ENCODE assay signal across 9 mouse cellular contexts in the genomic region with DNA sequence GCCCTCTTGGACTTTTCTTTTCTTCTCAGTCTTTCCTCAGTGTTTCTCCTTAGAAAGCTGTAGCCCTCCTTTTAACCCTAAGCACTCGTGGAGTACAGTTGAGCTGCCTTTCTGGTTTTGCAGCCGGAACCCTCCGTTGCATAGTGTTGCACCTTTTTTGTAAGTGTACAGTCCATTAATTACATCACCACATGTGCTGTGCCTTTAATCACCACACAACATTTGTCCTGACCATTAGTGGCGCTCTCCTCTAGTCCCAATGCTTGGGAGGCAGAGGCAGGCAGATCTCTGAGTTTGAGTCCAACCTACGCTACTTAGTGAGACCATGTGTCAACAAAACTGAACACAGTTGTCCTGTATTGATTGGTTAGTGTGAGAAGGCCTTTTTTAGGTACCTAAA. TPM values are rescaled to one million over a fixed set of nuclear protein-coding genes. Genes with fewer than 3 reads are reported as not detected.
DNase-seq lines count a peak whose midpoint lies in the region; ATAC-seq lines count a peak whose summit lies in the region.
"Had no signal": no experiment of that assay in that cellular context is flagged by ENCODE, and none has a peak within 500 bp of the region (broad histone marks: within the 10 kb centered on the region; RNA-seq: fewer than 3 reads in every experiment).

No protein-coding gene starts in this region.

- peak overlapping the region; percentile 98 for H3K9ac ChIP-seq in kidney, embryonic 14.5 days (ENCODE audit: low read depth, low read length)
- peak overlapping the region; percentile 94 for H3K9ac ChIP-seq in hindbrain, embryonic 14.5 days
- H3K9ac ChIP-seq in midbrain, embryonic 15.5 days, result peak overlapping the region; percentile 100

- H3K4me3 ChIP-seq in kidney, embryonic 14.5 days (ENCODE audit: low read length), result peak overlapping the region; percentile 98
- peak overlapping the region; percentile 79 for H3K4me3 ChIP-seq in brown adipose tissue, adult 24 weeks (ENCODE audit: insufficient read depth, low read depth, low read length)
- H3K4me3 ChIP-seq in hindbrain, embryonic 14.5 days (replicated peaks; ENCODE audit: low read length), result peak overlapping the region; percentile 86
- H3K4me3 ChIP-seq in midbrain, embryonic 15.5 days, result peak overlapping the region; percentile 98

- no peak for ATAC-seq in kidney, embryonic 14.5 days (ENCODE audit: low FRiP score, low TSS enrichment)
- ATAC-seq in hindbrain, embryonic 14.5 days (ENCODE audit: low FRiP score), result no peak
- ATAC-seq in midbrain, embryonic 15.5 days (replicated peaks), result no peak

- no peaks in the 10 kb centered on the region for H3K27me3 ChIP-seq in kidney, embryonic 14.5 days (ENCODE audit: control insufficient read depth, insufficient read depth, low read length)
- H3K27me3 ChIP-seq in hindbrain, embryonic 14.5 days (ENCODE audit: control insufficient read depth, insufficient read depth, low read length), result no peaks in the 10 kb centered on the region
- H3K27me3 ChIP-seq in midbrain, embryonic 15.5 days (replicated peaks), result no peaks in the 10 kb centered on the region

- no peak overlapping the region for H3K27ac ChIP-seq in kidney, embryonic 14.5 days (ENCODE audit: low read depth, low read length)
- no peak overlapping the region for H3K27ac ChIP-seq in brown adipose tissue, adult 24 weeks (replicated peaks; ENCODE audit: low read depth, low read length)
- H3K27ac ChIP-seq in hindbrain, embryonic 14.5 days, result no peak overlapping the region
- H3K27ac ChIP-seq in midbrain, embryonic 15.5 days, result no peak overlapping the region

- no peak for DNase-seq in kidney, postnatal 14 days
- DNase-seq in hindbrain, embryonic 14.5 days (ENCODE audit: low spot score), result no peak
- no peak for DNase-seq in spleen, adult 18-20 months
- DNase-seq in thymus, postnatal 25 days, result no peak
- DNase-seq in left cerebral cortex, postnatal 4 days, result no peak
- DNase-seq: kidney, adult 18-20 months had no signal

- no peaks in the 10 kb centered on the region for H3K9me3 ChIP-seq in kidney, embryonic 14.5 days (ENCODE audit: control insufficient read depth, low read length)
- no peaks in the 10 kb centered on the region for H3K9me3 ChIP-seq in hindbrain, embryonic 14.5 days (ENCODE audit: control insufficient read depth, low read length)
- H3K9me3 ChIP-seq in midbrain, embryonic 15.5 days, result no peaks in the 10 kb centered on the region

- H3K36me3 ChIP-seq in kidney, embryonic 14.5 days (ENCODE audit: control insufficient read depth, insufficient read depth, low read length), result peaks cover 45% of the 10 kb centered on the region
- H3K36me3 ChIP-seq in hindbrain, embryonic 14.5 days (replicated peaks; ENCODE audit: control insufficient read depth, insufficient read depth), result peaks cover 46% of the 10 kb centered on the region
- peaks cover 34% of the 10 kb centered on the region for H3K36me3 ChIP-seq in midbrain, embryonic 15.5 days (replicated peaks)

- WGBS in kidney, embryonic 14.5 days, result 87% methylated on average over 5 of the region's 5 CpGs
- 91% methylated on average over 5 of the region's 5 CpGs for WGBS in hindbrain, embryonic 14.5 days
- 93% methylated on average over 5 of the region's 5 CpGs for WGBS in midbrain, embryonic 15.5 days

- peak overlapping the region; percentile 58 for H3K4me2 ChIP-seq in kidney, embryonic 14.5 days (replicated peaks; ENCODE audit: low read depth, low read length)
- H3K4me2 ChIP-seq in hindbrain, embryonic 14.5 days (replicated peaks), result peak overlapping the region; percentile 72
- H3K4me2 ChIP-seq in midbrain, embryonic 15.5 days, result peak overlapping the region; percentile 73

- peaks cover 6% of the 10 kb centered on the region for H3K4me1 ChIP-seq in kidney, embryonic 14.5 days (ENCODE audit: control insufficient read depth, insufficient read depth, low read length)
- H3K4me1 ChIP-seq in brown adipose tissue, adult 24 weeks (ENCODE audit: control insufficient read depth, insufficient read depth, insufficient read length, low read length), result no peaks in the 10 kb centered on the region; the same call in 1 of the 2 replicates
- H3K4me1 ChIP-seq in hindbrain, embryonic 14.5 days (replicated peaks; ENCODE audit: control insufficient read depth, insufficient read depth, low read length), result peaks cover 10% of the 10 kb centered on the region
- peaks cover 23% of the 10 kb centered on the region for H3K4me1 ChIP-seq in midbrain, embryonic 15.5 days

- intact Hi-C loops in left cerebral cortex, postnatal 4 days (cut with DNase I), result no loop called here

RNA-seq across cellular contexts. Expression of gene Bap1, which starts 0.8 kb away (rescaled TPM):
- 60.0 and 90.3 TPM in 2 replicates for polyA plus RNA-seq in kidney, embryonic 14.5 days (2014; fragmentation: Nextera tagmentation; extraction: Ambion mirVana)
- polyA plus RNA-seq in brown adipose tissue, adult 24 weeks (2012; ENCODE audit: insufficient read depth, insufficient read length, missing spikeins), result 17.8 and 22.0 TPM in 2 replicates
- 93.3 and 94.1 TPM in 2 replicates for polyA plus RNA-seq in hindbrain, embryonic 14.5 days (2014; fragmentation: Nextera tagmentation; extraction: Ambion mirVana)
- 124 and 130 TPM in 2 replicates for polyA plus RNA-seq in midbrain, embryonic 15.5 days (2015; fragmentation: Nextera tagmentation; extraction: Ambion mirVana)
- total RNA-seq in left cerebral cortex, postnatal 4 days (2021), result 100 to 1,000 TPM; 112 to 123 TPM

RNA-seq across cellular contexts. Expression of gene Phf7, which starts 1.0 kb away (rescaled TPM):
- polyA plus RNA-seq in kidney, embryonic 14.5 days (2014; fragmentation: Nextera tagmentation; extraction: Ambion mirVana), result 12.4 and 14.7 TPM in 2 replicates
- 7.3 and 9.9 TPM in 2 replicates for polyA plus RNA-seq in brown adipose tissue, adult 24 weeks (2012; ENCODE audit: insufficient read depth, insufficient read length, missing spikeins)
- 10.4 and 10.7 TPM in 2 replicates for polyA plus RNA-seq in hindbrain, embryonic 14.5 days (2014; fragmentation: Nextera tagmentation; extraction: Ambion mirVana)
- polyA plus RNA-seq in midbrain, embryonic 15.5 days (2015; fragmentation: Nextera tagmentation; extraction: Ambion mirVana), result 9.9 TPM in 2 replicates
- 1 to 10 TPM; 5.3 to 5.8 TPM for total RNA-seq in left cerebral cortex, postnatal 4 days (2021)

RNA-seq across cellular contexts. Expression of gene Sema3g, which starts 34.4 kb away (rescaled TPM):
- 0.56 and 0.64 TPM in 2 replicates for polyA plus RNA-seq in kidney, embryonic 14.5 days (2014; fragmentation: Nextera tagmentation; extraction: Ambion mirVana)
- 5.4 and 10.5 TPM in 2 replicates for polyA plus RNA-seq in brown adipose tissue, adult 24 weeks (2012; ENCODE audit: insufficient read depth, insufficient read length, missing spikeins)
- polyA plus RNA-seq in hindbrain, embryonic 14.5 days (2014; fragmentation: Nextera tagmentation; extraction: Ambion mirVana), result 0.27 and 0.32 TPM in 2 replicates
- 0.65 and 0.86 TPM in 2 replicates for polyA plus RNA-seq in midbrain, embryonic 15.5 days (2015; fragmentation: Nextera tagmentation; extraction: Ambion mirVana)
- 1 to 10 TPM; 2.5 to 2.6 TPM for total RNA-seq in left cerebral cortex, postnatal 4 days (2021)

RNA-seq across cellular contexts. Expression of gene Nisch, which starts 35.3 kb away (rescaled TPM):
- 259 and 375 TPM in 2 replicates for polyA plus RNA-seq in kidney, embryonic 14.5 days (2014; fragmentation: Nextera tagmentation; extraction: Ambion mirVana)
- polyA plus RNA-seq in brown adipose tissue, adult 24 weeks (2012; ENCODE audit: insufficient read depth, insufficient read length, missing spikeins), result 83.6 and 84.5 TPM in 2 replicates
- 304 and 309 TPM in 2 replicates for polyA plus RNA-seq in hindbrain, embryonic 14.5 days (2014; fragmentation: Nextera tagmentation; extraction: Ambion mirVana)
- polyA plus RNA-seq in midbrain, embryonic 15.5 days (2015; fragmentation: Nextera tagmentation; extraction: Ambion mirVana), result 420 and 426 TPM in 2 replicates
- total RNA-seq in left cerebral cortex, postnatal 4 days (2021), result 100 to 1,000 TPM; 446 to 469 TPM

RNA-seq across cellular contexts. Expression of gene Tnnc1, which starts 44.0 kb away (rescaled TPM):
- 3.0 and 3.9 TPM in 2 replicates for polyA plus RNA-seq in kidney, embryonic 14.5 days (2014; fragmentation: Nextera tagmentation; extraction: Ambion mirVana)
- 17.2 and 24.4 TPM in 2 replicates for polyA plus RNA-seq in brown adipose tissue, adult 24 weeks (2012; ENCODE audit: insufficient read depth, insufficient read length, missing spikeins)
- polyA plus RNA-seq in hindbrain, embryonic 14.5 days (2014; fragmentation: Nextera tagmentation; extraction: Ambion mirVana), result 2.4 and 3.2 TPM in 2 replicates
- 2.9 and 4.6 TPM in 2 replicates for polyA plus RNA-seq in midbrain, embryonic 15.5 days (2015; fragmentation: Nextera tagmentation; extraction: Ambion mirVana)
- total RNA-seq in left cerebral cortex, postnatal 4 days (2021), result 1 to 10 TPM; 1.4 to 1.7 TPM
